Mouse (Mus musculus) lung, adult 2 months (tissue): ENCODE results near the gene Methig1.

Source experiments
- CTCF ChIP-seq: fragments of 200-500 bp; IDR thresholded peaks from 2 replicates; pipeline ENCODE4 v1.5.1; 2011; ENCODE audit warnings: mild to moderate bottlenecking, low read length, control low read depth; ENCODE audit not compliant: insufficient read depth
- POLR2A ChIP-seq: fragments of 200-500 bp; IDR thresholded peaks from 2 replicates; pipeline ENCODE4 v1.6.1; 2011; ENCODE audit warnings: low read depth, mild to moderate bottlenecking, control low read depth, low read length, borderline replicate concordance; ENCODE audit errors: extremely low read depth

- TF ChIP-seq CTCF (no peak), POLR2A (no peak)
These were observed 60.4 kb downstream of the Methig1 start for GRCm38 (mm10) chr15:100413306-100413705.
